Mouse (Mus musculus): Measurements from ENCODE around the gene Aanat. TPM values are rescaled to one million over a fixed set of nuclear protein-coding genes. Genes with fewer than 3 reads are reported as not detected.

Gene Aanat
- total and polyA plus RNA-seq, 2 experiments, result not detected

DNA sequence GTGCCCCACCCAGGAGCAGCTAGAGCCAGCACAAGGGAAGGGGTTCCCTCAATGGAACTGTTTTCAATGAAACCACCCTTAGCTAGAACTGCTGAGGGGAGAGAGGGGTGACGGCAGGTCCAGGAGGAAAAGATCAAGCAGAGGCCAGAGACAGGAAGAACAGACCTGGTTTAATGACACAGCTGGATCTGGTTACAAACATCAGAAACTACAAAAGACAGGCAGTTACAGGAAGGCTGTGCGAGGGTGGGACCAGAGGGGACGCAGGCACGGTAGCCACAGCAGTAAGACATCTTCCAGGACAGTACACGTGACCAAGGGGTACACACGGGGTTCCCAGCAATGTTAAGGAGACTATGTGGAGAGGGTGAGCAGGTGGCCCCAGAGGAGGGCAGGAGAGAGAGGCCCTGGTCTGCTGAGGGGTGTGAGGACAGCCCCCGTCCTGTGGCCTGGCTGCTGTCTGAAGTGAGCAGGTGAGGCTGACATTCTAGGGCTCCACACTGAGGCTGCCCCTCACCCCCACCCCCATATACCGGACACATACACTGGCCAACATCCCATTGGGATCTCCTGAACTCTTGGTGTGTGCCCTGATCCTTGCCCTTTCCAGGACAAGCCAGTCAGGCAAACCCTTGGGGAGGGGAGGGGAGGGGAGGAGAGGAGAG, 59.3 kb downstream of the Aanat start:
- no peak for DNase-seq (ENCODE audit: extremely low read depth, low read depth, low spot score)
- Histone ChIP-seq H3K4me1 (ENCODE audit: control insufficient read depth, insufficient read depth, low read length) (no peaks in the 10 kb centered on the region), H3K9ac (ENCODE audit: low read depth, low read length) (no peak overlapping the region), H3K79me2 (ENCODE audit: control insufficient read depth, insufficient read depth, low read length) (no peaks in the 10 kb centered on the region), H3K27ac (replicated peaks; ENCODE audit: insufficient read depth, low read depth, low read length) (no peak overlapping the region), H3K4me3 (ENCODE audit: insufficient read depth, low read depth, low read length) (no peak overlapping the region), H3K27me3 (ENCODE audit: control insufficient read depth, insufficient read depth, low read length) (no peaks in the 10 kb centered on the region), H3K36me3 (ENCODE audit: control insufficient read depth, insufficient read depth, low read length) (no peaks in the 10 kb centered on the region)
- 79% methylated on average over 8 of the region's 8 CpGs for WGBS
- TF ChIP-seq CTCF (IDR thresholded peaks at IDR 0.05; ENCODE audit: low read depth, low read length) (no peak), POLR2A (IDR thresholded peaks at IDR 0.05; ENCODE audit: extremely low read depth, insufficient read depth, low read length) (no peak)

DNA sequence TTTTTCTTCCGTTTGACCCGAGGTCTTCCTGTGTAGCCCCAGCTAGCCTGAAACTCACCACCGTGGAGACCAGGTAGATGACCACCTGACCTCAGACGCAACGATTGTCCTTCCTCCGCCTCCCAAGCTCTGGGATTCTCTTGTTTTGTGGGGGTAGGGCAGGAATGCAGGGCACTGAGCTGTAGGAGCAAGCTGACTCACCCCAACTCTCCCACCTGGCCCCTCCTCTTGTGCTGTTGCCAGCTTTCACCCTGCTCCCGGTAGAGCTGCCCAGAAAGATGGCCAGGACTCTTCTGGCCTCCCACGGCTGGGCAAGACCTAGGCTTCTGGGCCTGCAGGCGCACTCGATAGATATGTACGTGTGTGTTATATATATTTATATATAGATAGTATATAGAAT, 59.9 kb downstream of the Aanat start:
- Histone ChIP-seq H3K9ac (ENCODE audit: low read depth, low read length) (no peak overlapping the region), H3K4me1 (ENCODE audit: control insufficient read depth, insufficient read depth, low read length) (no peaks in the 10 kb centered on the region), H3K36me3 (ENCODE audit: control insufficient read depth, insufficient read depth, low read length) (no peaks in the 10 kb centered on the region), H3K4me3 (ENCODE audit: insufficient read depth, low read depth, low read length) (no peak overlapping the region), H3K79me2 (ENCODE audit: control insufficient read depth, insufficient read depth, low read length) (no peaks in the 10 kb centered on the region), H3K27me3 (ENCODE audit: control insufficient read depth, insufficient read depth, low read length) (no peaks in the 10 kb centered on the region), H3K27ac (replicated peaks; ENCODE audit: insufficient read depth, low read depth, low read length) (no peak overlapping the region)
- TF ChIP-seq POLR2A (IDR thresholded peaks at IDR 0.05; ENCODE audit: extremely low read depth, insufficient read depth, low read length) (no peak), CTCF (IDR thresholded peaks at IDR 0.05; ENCODE audit: low read depth, low read length) (no peak)
- DNase-seq (ENCODE audit: extremely low read depth, low read depth, low spot score), result no peak
- 76% methylated on average over 11 of the region's 11 CpGs for WGBS

DNA sequence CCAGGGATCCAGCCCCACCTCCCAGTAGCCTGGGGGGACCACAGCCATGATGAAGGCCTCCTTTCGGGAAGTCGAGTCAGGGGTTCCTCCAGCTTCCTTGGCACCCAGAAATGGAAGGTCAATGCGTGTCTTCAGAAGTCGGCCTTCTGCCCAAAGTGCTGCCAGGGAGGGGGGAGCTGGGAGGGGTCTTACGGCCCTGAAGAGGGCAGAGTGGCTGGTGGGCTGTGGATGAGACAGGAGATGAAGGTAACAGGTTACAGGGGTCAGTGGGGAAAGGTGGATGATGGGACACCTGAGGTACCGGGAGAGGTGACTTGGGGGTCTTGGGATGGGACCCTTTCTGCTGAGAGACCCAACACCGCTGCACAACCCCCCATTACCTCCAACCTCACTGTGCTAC, 60.5 kb downstream of the Aanat start:
- no peak overlapping the region for H3K4me3 ChIP-seq (ENCODE audit: insufficient read depth, low read depth, low read length)
- no peaks in the 10 kb centered on the region for H3K4me1 ChIP-seq (ENCODE audit: control insufficient read depth, insufficient read depth, low read length)
- TF ChIP-seq POLR2A (IDR thresholded peaks at IDR 0.05; ENCODE audit: extremely low read depth, insufficient read depth, low read length) (no peak), CTCF (IDR thresholded peaks at IDR 0.05; ENCODE audit: low read depth, low read length) (no peak)
- no peak overlapping the region for H3K9ac ChIP-seq (ENCODE audit: low read depth, low read length)
- no peaks in the 10 kb centered on the region for H3K79me2 ChIP-seq (ENCODE audit: control insufficient read depth, insufficient read depth, low read length)
- H3K27me3 ChIP-seq (ENCODE audit: control insufficient read depth, insufficient read depth, low read length), result no peaks in the 10 kb centered on the region
- H3K27ac ChIP-seq (replicated peaks; ENCODE audit: insufficient read depth, low read depth, low read length), result peak overlapping the region; percentile 57
- H3K36me3 ChIP-seq (ENCODE audit: control insufficient read depth, insufficient read depth, low read length), result no peaks in the 10 kb centered on the region
- DNase-seq (ENCODE audit: extremely low read depth, low read depth, low spot score), result no peak
- 89% methylated on average over 7 of the region's 7 CpGs for WGBS

Other genes starting within 250 kb of the Aanat start
- gene Rnf157, start 173.4 kb upstream of the Aanat start, total RNA-seq (2014; rRNA removed), result 1.0 and 1.3 TPM in 2 replicates
- gene Rnf157, start 173.4 kb upstream of the Aanat start, polyA plus RNA-seq (2012; rRNA removed), result 0.75 and 0.87 TPM in 2 replicates
- gene Ubald2, start 152.3 kb upstream of the Aanat start, total RNA-seq (2014; rRNA removed), result 16.1 and 16.6 TPM in 2 replicates
- 45.7 and 72.0 TPM in 2 replicates for gene Ubald2, start 152.3 kb upstream of the Aanat start, polyA plus RNA-seq (2012; rRNA removed)
- gene Qrich2, start 120.2 kb upstream of the Aanat start, total RNA-seq (2014; rRNA removed), result 0.07 TPM in 1 of 2 replicates, not detected in the other
- 0.05 and 0.11 TPM in 2 replicates for gene Qrich2, start 120.2 kb upstream of the Aanat start, polyA plus RNA-seq (2012; rRNA removed)
- gene Prpsap1, start 92.2 kb upstream of the Aanat start, total RNA-seq (2014; rRNA removed), result 37.7 and 59.0 TPM in 2 replicates
- 72.8 and 80.1 TPM in 2 replicates for gene Prpsap1, start 92.2 kb upstream of the Aanat start, polyA plus RNA-seq (2012; rRNA removed)
- 0.47 and 0.55 TPM in 2 replicates for gene Sphk1, start 55.5 kb upstream of the Aanat start, total RNA-seq (2014; rRNA removed)
- gene Sphk1, start 55.5 kb upstream of the Aanat start, polyA plus RNA-seq (2012; rRNA removed), result 0.21 and 0.44 TPM in 2 replicates
- 2.0 and 3.2 TPM in 2 replicates for gene Ube2o, start 5.0 kb upstream of the Aanat start, total RNA-seq (2014; rRNA removed)
- gene Ube2o, start 5.0 kb upstream of the Aanat start, polyA plus RNA-seq (2012; rRNA removed), result 5.7 and 7.3 TPM in 2 replicates
- gene Rhbdf2, start 40.6 kb downstream of the Aanat start, total RNA-seq (2014; rRNA removed), result 3.1 and 4.1 TPM in 2 replicates
- gene Rhbdf2, start 40.6 kb downstream of the Aanat start, polyA plus RNA-seq (2012; rRNA removed), result 15.0 and 17.8 TPM in 2 replicates
- gene Prcd, start 67.1 kb downstream of the Aanat start, total RNA-seq (2014; rRNA removed), result 0.27 TPM in 1 of 2 replicates, not detected in the other
- not detected in 2 replicates for gene Prcd, start 67.1 kb downstream of the Aanat start, polyA plus RNA-seq (2012; rRNA removed)
- 2.6 and 4.8 TPM in 2 replicates for gene Cygb, start 67.9 kb downstream of the Aanat start, total RNA-seq (2014; rRNA removed)
- gene Cygb, start 67.9 kb downstream of the Aanat start, polyA plus RNA-seq (2012; rRNA removed), result 5.6 and 6.1 TPM in 2 replicates
- gene St6galnac1, start 189.1 kb downstream of the Aanat start, total RNA-seq (2014; rRNA removed), result not detected in 2 replicates
- gene St6galnac1, start 189.1 kb downstream of the Aanat start, polyA plus RNA-seq (2012; rRNA removed), result not detected in 2 replicates
- 1.4 and 1.7 TPM in 2 replicates for gene Mxra7, start 241.6 kb downstream of the Aanat start, total RNA-seq (2014; rRNA removed)
- gene Mxra7, start 241.6 kb downstream of the Aanat start, polyA plus RNA-seq (2012; rRNA removed), result 3.2 and 3.4 TPM in 2 replicates